Mouse (Mus musculus) C2C12 (cell line): ENCODE measurements around the gene Snx22.

ENCODE experiments used
- CTCF ChIP-seq: IDR thresholded peaks from one replicate; pipeline ENCODE4 v1.5.1; 2011; ENCODE audit not compliant: control insufficient read depth, insufficient read depth, insufficient read length
- MAX ChIP-seq: IDR thresholded peaks from one replicate; pipeline ENCODE4 v1.6.1; 2011; ENCODE audit warnings: mild to moderate bottlenecking, control low read depth
- MYOD1 ChIP-seq: IDR thresholded peaks from one replicate; pipeline ENCODE4 v1.6.1; 2011; ENCODE audit warnings: low read depth; ENCODE audit not compliant: control insufficient read depth, insufficient read length
- MYOG ChIP-seq: IDR thresholded peaks from one replicate; pipeline ENCODE4 v1.6.1; 2011; ENCODE audit not compliant: control insufficient read depth, insufficient read length; ENCODE audit errors: extremely low read depth
- USF1 ChIP-seq: IDR thresholded peaks from one replicate; pipeline ENCODE4 v1.6.1; 2011; ENCODE audit warnings: low read depth, mild to moderate bottlenecking, control low read depth, moderate library complexity

DNA sequence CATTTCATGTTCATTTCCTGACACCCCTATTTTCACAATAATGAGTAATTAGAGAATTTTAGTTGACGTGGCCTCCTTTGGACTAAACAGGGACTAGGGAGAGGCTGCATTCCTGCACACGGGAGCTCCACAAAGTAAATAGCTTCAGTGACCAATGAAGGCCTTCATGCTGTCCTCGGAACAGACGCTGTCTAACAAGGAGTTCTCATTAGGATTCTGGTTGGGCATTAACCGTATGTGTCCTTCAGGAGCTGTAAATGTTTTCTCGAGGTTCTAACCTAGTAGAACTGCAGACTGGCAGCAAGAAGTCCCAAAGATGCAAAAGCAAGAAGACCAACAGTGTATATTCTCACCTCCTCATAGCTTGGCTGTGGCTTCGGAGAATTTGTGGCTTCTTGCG, 35.6 kb upstream of the Snx22 start:
- TF ChIP-seq MAX, result no peak
- TF ChIP-seq CTCF, result no peak
- no peak for TF ChIP-seq USF1
- TF ChIP-seq MYOG, result no peak
- TF ChIP-seq MYOD1, result no peak
